Mouse (Mus musculus): ENCODE results near the gene Rdh12.

GRCm38 (mm10) chr12:79197105-79197504 lies 11.6 kb upstream of the Rdh12 start:
- TF ChIP-seq CTCF (IDR thresholded peaks at IDR 0.05; ENCODE audit: extremely low read depth, insufficient read depth, insufficient read length, insufficient replicate concordance) (no peak), POLR2A (IDR thresholded peaks at IDR 0.05; ENCODE audit: low read depth, low read length) (no peak)

Measured in spleen, adult 2 months (tissue).